Mouse (Mus musculus): ENCODE measurements around the gene Ptprn2. TPM values are rescaled to one million over a fixed set of nuclear protein-coding genes. Genes with fewer than 3 reads are reported as not detected.

Ptprn2 gene
- polyA plus RNA-seq, 1 experiment from 2014 or later: 0.30 TPM

DNA sequence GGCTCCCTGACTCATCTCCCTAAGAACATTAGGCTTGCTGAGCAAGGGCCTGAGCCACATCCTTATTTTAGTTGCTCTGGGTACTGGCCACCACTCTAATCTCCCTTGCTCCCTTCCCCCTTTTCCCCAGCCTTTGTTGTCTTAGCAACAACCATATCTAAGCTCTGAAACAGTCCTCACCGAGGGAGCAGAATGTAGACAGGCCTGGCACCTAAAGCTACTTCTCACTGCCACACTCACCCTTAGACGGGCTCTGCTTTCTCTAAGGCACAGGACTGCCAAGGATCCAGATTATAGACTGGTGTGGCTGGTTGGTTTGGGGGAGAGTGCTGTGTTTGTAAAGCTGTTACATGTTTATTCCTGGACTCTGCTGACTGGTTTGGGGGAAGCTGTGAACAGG is 594.2 kb downstream of the Ptprn2 start:
- ATAC-seq (ENCODE audit: insufficient read depth): no peak
- no peak overlapping the region for H3K4me3 ChIP-seq (ENCODE audit: low read depth, low read length)
- no peaks in the 10 kb centered on the region for H3K9me3 ChIP-seq (ENCODE audit: low read depth, low read length)
- H3K27ac ChIP-seq (ENCODE audit: low read depth): no peak overlapping the region
- TF ChIP-seq CTCF (IDR thresholded peaks at IDR 0.05; ENCODE audit: low read depth): no peak
- no peaks in the 10 kb centered on the region for H3K36me3 ChIP-seq (ENCODE audit: insufficient read depth)
- 0 out of 2 replicates have a peak, but pooled peaks cover 5% of the 10 kb centered on the region for H3K4me1 ChIP-seq (ENCODE audit: insufficient read depth)
- H3K9ac ChIP-seq: no peak overlapping the region
- H3K27me3 ChIP-seq (ENCODE audit: insufficient read depth, low read length): no peaks in the 10 kb centered on the region
- H3K4me2 ChIP-seq: no peak overlapping the region
- no peak for DNase-seq
- WGBS: 49% methylated on average over 2 of the region's 2 CpGs

- H3K36me3 ChIP-seq (ENCODE audit: insufficient read depth): no peaks in the 10 kb centered on the region
- no peak for TF ChIP-seq CTCF (IDR thresholded peaks at IDR 0.05; ENCODE audit: low read depth)
- no peak overlapping the region for H3K9ac ChIP-seq
- no peaks in the 10 kb centered on the region for H3K27me3 ChIP-seq (ENCODE audit: insufficient read depth, low read length)
- 0 out of 2 replicates have a peak, but pooled peaks cover 5% of the 10 kb centered on the region for H3K4me1 ChIP-seq (ENCODE audit: insufficient read depth)
- no peak overlapping the region for H3K27ac ChIP-seq (ENCODE audit: low read depth)
- 70% methylated on average over 3 of the region's 3 CpGs for WGBS
- H3K4me2 ChIP-seq: no peak overlapping the region
- H3K4me3 ChIP-seq (ENCODE audit: low read depth, low read length): no peak overlapping the region
- no peak for ATAC-seq (ENCODE audit: insufficient read depth)
- no peaks in the 10 kb centered on the region for H3K9me3 ChIP-seq (ENCODE audit: low read depth, low read length)
- DNase-seq: peak; percentile 38
Measured at GRCm38 (mm10) chr12:117083856-117084701, 598.6 kb downstream of the Ptprn2 start.

- no peaks in the 10 kb centered on the region for H3K36me3 ChIP-seq (ENCODE audit: insufficient read depth)
- DNase-seq: no peak
- no peaks in the 10 kb centered on the region for H3K9me3 ChIP-seq (ENCODE audit: low read depth, low read length)
- WGBS: 36% methylated on average over 5 of the region's 5 CpGs
- no peak overlapping the region for H3K27ac ChIP-seq (ENCODE audit: low read depth)
- H3K4me2 ChIP-seq: no peak overlapping the region
- H3K4me3 ChIP-seq (ENCODE audit: low read depth, low read length): no peak overlapping the region
- no peaks in the 10 kb centered on the region for H3K27me3 ChIP-seq (ENCODE audit: insufficient read depth, low read length)
- no peak for TF ChIP-seq CTCF (IDR thresholded peaks at IDR 0.05; ENCODE audit: low read depth)
- H3K4me1 ChIP-seq (ENCODE audit: insufficient read depth): 0 out of 2 replicates have a peak, but pooled peaks cover 5% of the 10 kb centered on the region
- no peak overlapping the region for H3K9ac ChIP-seq
- no peak for ATAC-seq (ENCODE audit: insufficient read depth)
Measured at GRCm38 (mm10) chr12:117084702-117085409, 599.3 kb downstream of the Ptprn2 start.

DNA sequence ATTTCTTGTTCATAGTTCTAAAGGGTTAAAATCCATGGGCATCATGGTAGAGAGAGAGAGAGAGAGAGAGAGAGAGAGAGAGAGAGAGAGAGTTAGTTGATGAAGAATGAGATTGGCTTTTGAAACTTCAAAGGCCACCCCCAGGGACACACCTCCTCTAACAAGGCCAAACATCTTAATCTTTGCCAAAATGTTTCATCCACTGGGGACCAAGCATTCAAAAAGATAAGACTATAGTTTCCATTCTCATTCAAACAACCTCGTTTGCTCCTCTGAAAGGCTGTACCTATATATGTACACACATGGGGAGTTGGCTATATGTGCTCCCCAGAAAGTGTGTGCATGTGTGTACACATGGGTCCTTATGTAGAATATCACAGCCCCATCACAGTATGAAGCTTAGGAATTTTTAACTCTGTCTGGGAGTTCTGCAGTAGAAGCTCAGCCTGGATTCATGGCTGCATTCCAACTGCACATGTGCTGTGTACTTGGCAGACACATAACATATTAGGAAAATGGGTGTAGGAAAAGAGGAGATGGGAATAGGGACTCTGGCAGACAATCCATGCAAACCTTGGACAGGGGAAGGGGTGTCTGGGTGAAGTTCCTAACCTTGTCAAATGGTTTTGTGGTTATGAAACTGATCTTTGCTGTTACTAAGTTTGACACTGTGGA is 600.3 kb downstream of the Ptprn2 start:
- peak; percentile 72 for ATAC-seq (ENCODE audit: insufficient read depth)
- 31% methylated on average over 1 of the region's 1 CpGs for WGBS
- TF ChIP-seq CTCF (IDR thresholded peaks at IDR 0.05; ENCODE audit: low read depth): no peak
- DNase-seq: peak; percentile 85
- Histone ChIP-seq H3K4me1 (ENCODE audit: insufficient read depth) (0 out of 2 replicates have a peak, but pooled peaks cover 5% of the 10 kb centered on the region), H3K9me3 (ENCODE audit: low read depth, low read length) (no peaks in the 10 kb centered on the region), H3K9ac (no peak overlapping the region), H3K4me2 (no peak overlapping the region), H3K4me3 (ENCODE audit: low read depth, low read length) (no peak overlapping the region), H3K36me3 (ENCODE audit: insufficient read depth) (no peaks in the 10 kb centered on the region), H3K27me3 (ENCODE audit: insufficient read depth, low read length) (no peaks in the 10 kb centered on the region), H3K27ac (ENCODE audit: low read depth) (no peak overlapping the region)

DNA sequence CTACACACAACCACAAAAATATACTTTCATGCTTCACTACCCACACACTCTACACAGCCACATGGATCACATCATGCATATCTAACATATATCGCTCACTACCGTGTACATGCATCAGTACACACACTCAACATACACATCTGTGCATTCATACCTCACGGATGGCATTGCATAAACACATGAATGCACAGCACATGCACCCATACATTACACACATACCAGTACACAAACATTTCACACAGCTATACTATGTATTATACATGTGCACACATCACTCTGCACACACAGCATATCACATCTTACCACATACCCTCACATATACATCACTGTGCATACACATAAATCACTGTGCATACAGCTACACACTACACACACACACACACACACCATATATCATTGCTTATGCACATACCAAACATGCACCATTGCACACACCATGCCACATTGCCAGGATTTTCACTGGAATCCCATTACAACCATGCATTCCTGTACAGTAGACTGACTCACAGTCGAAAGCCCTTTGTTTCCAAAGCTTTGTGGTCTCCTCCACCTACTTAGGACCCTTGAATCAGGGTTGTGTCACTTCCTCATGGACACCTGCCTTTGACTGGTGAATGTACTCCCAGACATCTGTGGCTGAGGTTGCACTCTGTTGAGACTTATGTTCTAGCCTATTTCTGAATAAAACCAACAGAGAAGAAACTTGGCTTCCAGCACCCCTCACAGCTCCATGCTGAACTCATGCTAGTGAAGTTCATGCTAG is 607.0 kb downstream of the Ptprn2 start:
- no peak for ATAC-seq (ENCODE audit: insufficient read depth)
- Histone ChIP-seq H3K4me2 (no peak overlapping the region), H3K9ac (no peak overlapping the region), H3K27ac (ENCODE audit: low read depth) (no peak overlapping the region), H3K36me3 (ENCODE audit: insufficient read depth) (no peaks in the 10 kb centered on the region), H3K9me3 (ENCODE audit: low read depth, low read length) (no peaks in the 10 kb centered on the region), H3K4me3 (ENCODE audit: low read depth, low read length) (no peak overlapping the region), H3K4me1 (ENCODE audit: insufficient read depth) (no peaks in the 10 kb centered on the region), H3K27me3 (ENCODE audit: insufficient read depth, low read length) (no peaks in the 10 kb centered on the region)
- 84% methylated on average over 4 of the region's 4 CpGs for WGBS
- no peak for DNase-seq
- no peak for TF ChIP-seq CTCF (IDR thresholded peaks at IDR 0.05; ENCODE audit: low read depth)

GRCm38 (mm10) chr12:117095941-117096340 is 610.4 kb downstream of the Ptprn2 start:
- Histone ChIP-seq H3K4me2 (no peak overlapping the region), H3K27me3 (ENCODE audit: insufficient read depth, low read length) (no peaks in the 10 kb centered on the region), H3K4me1 (ENCODE audit: insufficient read depth) (no peaks in the 10 kb centered on the region), H3K4me3 (ENCODE audit: low read depth, low read length) (no peak overlapping the region), H3K9ac (no peak overlapping the region), H3K36me3 (ENCODE audit: insufficient read depth) (no peaks in the 10 kb centered on the region), H3K9me3 (ENCODE audit: low read depth, low read length) (no peaks in the 10 kb centered on the region), H3K27ac (ENCODE audit: low read depth) (no peak overlapping the region)
- no peak for DNase-seq
- no peak for TF ChIP-seq CTCF (IDR thresholded peaks at IDR 0.05; ENCODE audit: low read depth)
- 81% methylated on average over 6 of the region's 6 CpGs for WGBS
- no peak for ATAC-seq (ENCODE audit: insufficient read depth)

Measured in lung, embryonic 14.5 days (tissue).